In the genomic region with DNA sequence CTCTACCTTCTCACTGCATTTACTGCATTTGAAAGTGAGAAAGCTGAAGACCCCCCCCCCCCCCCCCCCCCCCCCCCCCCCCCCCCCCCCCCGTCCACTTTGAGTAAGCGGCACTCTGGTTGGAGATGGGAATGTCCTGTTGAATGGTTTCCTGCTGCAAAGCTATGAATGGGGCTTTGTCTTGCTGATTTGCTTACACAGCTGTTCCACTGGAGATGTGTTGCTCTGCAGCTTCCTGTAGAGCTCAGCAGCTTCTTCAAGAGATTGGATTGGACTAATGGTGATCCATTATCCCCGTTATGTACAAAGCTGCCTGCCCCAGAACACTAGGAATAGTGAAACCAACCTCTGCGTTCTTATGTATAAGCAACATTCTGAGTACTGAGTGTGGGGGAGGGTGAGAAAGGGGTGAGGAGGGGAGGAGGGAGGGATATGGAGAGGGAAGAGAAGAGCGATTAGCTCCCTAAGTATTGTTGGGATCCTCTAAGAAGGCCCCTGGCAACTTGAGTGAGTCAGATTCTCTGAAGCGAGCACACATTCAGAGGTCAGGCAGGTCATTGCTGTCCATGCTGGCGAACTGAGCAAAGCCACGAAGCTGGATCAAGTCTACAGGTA, we compare ENCODE assay signal across 8 mouse cellular contexts. TPM values are rescaled to one million over a fixed set of nuclear protein-coding genes. Genes with fewer than 3 reads are reported as not detected.
DNase-seq lines count a peak whose midpoint lies in the region; ATAC-seq lines count a peak whose summit lies in the region.
"Had no signal": no experiment of that assay in that cellular context is flagged by ENCODE, and none has a peak within 500 bp of the region (broad histone marks: within the 10 kb centered on the region; RNA-seq: fewer than 3 reads in every experiment).

No protein-coding gene starts in this region.

- 0 out of 2 replicates have a peak overlapping the region, but pooled peaks have one; percentile 12 for H3K4me2 ChIP-seq in hindbrain, embryonic 14.5 days (replicated peaks)
- H3K4me2 ChIP-seq in midbrain, embryonic 16.5 days (ENCODE audit: low read length): no peak overlapping the region

- 5% methylated on average over 8 of the region's 8 CpGs for WGBS in embryonic facial prominence, embryonic 10.5 days
- 5% methylated on average over 6 of the region's 8 CpGs for WGBS in hindbrain, embryonic 14.5 days
- WGBS in midbrain, embryonic 16.5 days: 5% methylated on average over 7 of the region's 8 CpGs

- H3K4me1 ChIP-seq in embryonic facial prominence, embryonic 10.5 days: peaks cover 24% of the 10 kb centered on the region
- H3K4me1 ChIP-seq in hindbrain, embryonic 14.5 days (replicated peaks; ENCODE audit: control insufficient read depth, insufficient read depth, low read length): peaks cover 6% of the 10 kb centered on the region; the same call in 1 of the 2 replicates
- H3K4me1 ChIP-seq in midbrain, embryonic 16.5 days (ENCODE audit: control insufficient read depth, insufficient read depth, low read length): peaks cover 4% of the 10 kb centered on the region; the same call in 1 of the 2 replicates

- peak; percentile 97 for DNase-seq in R1 (ENCODE audit: low read depth, low spot score)
- peak; percentile 61 for DNase-seq in embryonic facial prominence, embryonic 10.5 days (ENCODE audit: low spot score)
- peak; percentile 41 for DNase-seq in hindbrain, embryonic 14.5 days (ENCODE audit: low spot score)
- DNase-seq in cerebellum, adult 18-20 months: no peak
- no peak for DNase-seq in adrenal gland, postnatal 36 days
- DNase-seq in frontal cortex, postnatal 14 days (ENCODE audit: low spot score in 2 of 2): no peak

- no peaks in the 10 kb centered on the region for H3K9me3 ChIP-seq in embryonic facial prominence, embryonic 10.5 days
- no peaks in the 10 kb centered on the region for H3K9me3 ChIP-seq in hindbrain, embryonic 14.5 days (ENCODE audit: control insufficient read depth, low read length)
- H3K9me3 ChIP-seq in midbrain, embryonic 16.5 days (replicated peaks; ENCODE audit: control insufficient read depth, low read length, poor library complexity, severe bottlenecking): no peaks in the 10 kb centered on the region

- ATAC-seq in hindbrain, embryonic 14.5 days (ENCODE audit: low FRiP score): peak; percentile 91
- peak; percentile 89 for ATAC-seq in midbrain, embryonic 16.5 days

- no peaks in the 10 kb centered on the region for H3K36me3 ChIP-seq in embryonic facial prominence, embryonic 10.5 days (replicated peaks)
- H3K36me3 ChIP-seq in hindbrain, embryonic 14.5 days (replicated peaks; ENCODE audit: control insufficient read depth, insufficient read depth): no peaks in the 10 kb centered on the region
- no peaks in the 10 kb centered on the region for H3K36me3 ChIP-seq in midbrain, embryonic 16.5 days (ENCODE audit: control insufficient read depth, insufficient read depth, low read length)

- H3K27ac ChIP-seq in embryonic facial prominence, embryonic 10.5 days (replicated peaks): peak overlapping the region; percentile 85
- peak overlapping the region; percentile 77 for H3K27ac ChIP-seq in hindbrain, embryonic 14.5 days
- H3K27ac ChIP-seq in midbrain, embryonic 16.5 days (ENCODE audit: low read length): no peak overlapping the region

- 0 out of 2 replicates have a peak, but pooled peaks cover 7% of the 10 kb centered on the region for H3K27me3 ChIP-seq in embryonic facial prominence, embryonic 10.5 days (replicated peaks; ENCODE audit: low read depth, poor library complexity, severe bottlenecking)
- no peaks in the 10 kb centered on the region; the same call in 1 of the 2 replicates for H3K27me3 ChIP-seq in hindbrain, embryonic 14.5 days (ENCODE audit: control insufficient read depth, insufficient read depth, low read length)
- no peaks in the 10 kb centered on the region for H3K27me3 ChIP-seq in midbrain, embryonic 16.5 days (ENCODE audit: control insufficient read depth, insufficient read depth, low read depth, low read length)

- no peak overlapping the region for H3K9ac ChIP-seq in hindbrain, embryonic 14.5 days
- H3K9ac ChIP-seq in midbrain, embryonic 16.5 days (ENCODE audit: low read depth, low read length): no peak overlapping the region

- H3K4me3 ChIP-seq in embryonic facial prominence, embryonic 10.5 days: peak overlapping the region; percentile 20
- H3K4me3 ChIP-seq in hindbrain, embryonic 14.5 days (replicated peaks; ENCODE audit: low read length): no peak overlapping the region
- H3K4me3 ChIP-seq in midbrain, embryonic 16.5 days (ENCODE audit: low read depth, low read length): no peak overlapping the region

RNA-seq across cellular contexts. Expression of gene Gm17660, which starts 5.0 kb away (rescaled TPM):
- not detected in 2 replicates for polyA plus RNA-seq in embryonic facial prominence, embryonic 10.5 days (2016; fragmentation: Nextera tagmentation; extraction: Ambion mirVana)
- polyA plus RNA-seq in hindbrain, embryonic 14.5 days (2014; fragmentation: Nextera tagmentation; extraction: Ambion mirVana): not detected in 2 replicates
- 0.80 TPM in 1 of 2 replicates, not detected in the other for polyA plus RNA-seq in midbrain, embryonic 16.5 days (2015; fragmentation: Nextera tagmentation; extraction: Ambion mirVana)
- total RNA-seq in adrenal gland, postnatal 36 days (2021): not detected
- total RNA-seq: neutrophil, adult 5-6 weeks had no signal

RNA-seq across cellular contexts. Expression of gene Nudt9, which starts 26.3 kb away (rescaled TPM):
- polyA plus RNA-seq in embryonic facial prominence, embryonic 10.5 days (2016; fragmentation: Nextera tagmentation; extraction: Ambion mirVana): 63.1 and 65.1 TPM in 2 replicates
- 63.8 and 67.2 TPM in 2 replicates for polyA plus RNA-seq in hindbrain, embryonic 14.5 days (2014; fragmentation: Nextera tagmentation; extraction: Ambion mirVana)
- 59.3 and 60.6 TPM in 2 replicates for polyA plus RNA-seq in midbrain, embryonic 16.5 days (2015; fragmentation: Nextera tagmentation; extraction: Ambion mirVana)
- total RNA-seq in adrenal gland, postnatal 36 days (2021): 10 to 100 TPM; 58.6 to 67.5 TPM

RNA-seq across cellular contexts. Expression of gene Sparcl1, which starts 41.2 kb away (rescaled TPM):
- polyA plus RNA-seq in embryonic facial prominence, embryonic 10.5 days (2016; fragmentation: Nextera tagmentation; extraction: Ambion mirVana): 26.5 and 28.3 TPM in 2 replicates
- polyA plus RNA-seq in hindbrain, embryonic 14.5 days (2014; fragmentation: Nextera tagmentation; extraction: Ambion mirVana): 286 and 356 TPM in 2 replicates
- polyA plus RNA-seq in midbrain, embryonic 16.5 days (2015; fragmentation: Nextera tagmentation; extraction: Ambion mirVana): 163 and 240 TPM in 2 replicates
- total RNA-seq in adrenal gland, postnatal 36 days (2021): 10 to 100 TPM; 24.9 to 34.7 TPM
- total RNA-seq: neutrophil, adult 5-6 weeks had no signal

RNA-seq across cellular contexts. Expression of gene Hsd17b11, which starts 50.7 kb away (rescaled TPM):
- polyA plus RNA-seq in embryonic facial prominence, embryonic 10.5 days (2016; fragmentation: Nextera tagmentation; extraction: Ambion mirVana): 2.1 and 2.6 TPM in 2 replicates
- 3.3 and 3.5 TPM in 2 replicates for polyA plus RNA-seq in hindbrain, embryonic 14.5 days (2014; fragmentation: Nextera tagmentation; extraction: Ambion mirVana)
- polyA plus RNA-seq in midbrain, embryonic 16.5 days (2015; fragmentation: Nextera tagmentation; extraction: Ambion mirVana): 1.9 and 2.6 TPM in 2 replicates
- 10 to 100 TPM; 50.4 to 80.2 TPM for total RNA-seq in adrenal gland, postnatal 36 days (2021)

Comparison
In these comparisons a context has a peak if more than half of its experiments do, and no peak if none do; other contexts are left out.
1. DNase-seq: peak in R1 (single experiment), embryonic facial prominence, embryonic 10.5 days (single experiment) and hindbrain, embryonic 14.5 days (single experiment); none in cerebellum, adult 18-20 months (0 of 2), adrenal gland, postnatal 36 days (0 of 2) and frontal cortex, postnatal 14 days (0 of 2).